Mouse (Mus musculus) c-Kit-positive CD71-positive TER-119-negative erythroid progenitor cells, embryonic 14.5 days (primary cell): ENCODE measurements around the gene Top3a.

Source experiments
- DNase-seq: peaks from one replicate; pipeline ENCODE4 v3.0.0-alpha.2; 2013; ENCODE audit warnings: low read depth

Gene Top3a

GRCm38 (mm10) chr11:60774841-60775240, 2.3 kb downstream of the Top3a start:
- DNase-seq, result peak; percentile 93

- no peak for DNase-seq
Observed at GRCm38 (mm10) chr11:60774158-60774689, 2.9 kb downstream of the Top3a start.

- DNase-seq, result no peak
Observed at GRCm38 (mm10) chr11:60772161-60772560, 5.0 kb downstream of the Top3a start.

- no peak for DNase-seq
Observed at GRCm38 (mm10) chr11:60770776-60771175, 6.4 kb downstream of the Top3a start.

- DNase-seq, result no peak
Observed at GRCm38 (mm10) chr11:60769322-60769721, 7.8 kb downstream of the Top3a start.

- DNase-seq, result peak; percentile 44
Observed at GRCm38 (mm10) chr11:60766969-60767368, 10.2 kb downstream of the Top3a start.

- DNase-seq, result no peak
Observed at GRCm38 (mm10) chr11:60761681-60762080, 15.5 kb downstream of the Top3a start.

GRCm38 (mm10) chr11:60755570-60755969, 21.6 kb downstream of the Top3a start:
- no peak for DNase-seq

GRCm38 (mm10) chr11:60740321-60740720, 36.8 kb downstream of the Top3a start:
- no peak for DNase-seq

GRCm38 (mm10) chr11:60737450-60737849, 39.7 kb downstream of the Top3a start:
- no peak for DNase-seq

DNA sequence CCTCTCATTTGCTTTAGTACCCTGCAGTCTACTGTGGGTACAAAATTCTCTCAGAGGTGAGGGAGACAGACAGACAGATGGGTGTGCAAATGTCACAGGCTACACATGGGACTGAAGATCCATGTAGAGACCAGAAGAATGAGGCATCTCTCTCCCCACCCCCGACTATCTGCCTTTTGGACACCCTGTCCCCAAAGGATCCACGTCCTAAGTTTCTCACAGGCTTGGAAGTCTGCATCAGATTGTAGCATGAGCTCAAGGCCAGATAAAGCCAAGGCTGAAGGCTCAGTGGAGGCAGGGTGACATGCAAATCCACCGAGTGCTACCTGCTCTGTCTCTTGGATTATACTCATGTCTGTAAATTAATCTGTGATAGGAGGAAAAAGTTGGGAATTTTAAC, 40.7 kb downstream of the Top3a start:
- DNase-seq, result no peak

- DNase-seq, result no peak
Observed at GRCm38 (mm10) chr11:60735191-60735590, 42.0 kb downstream of the Top3a start.

DNA sequence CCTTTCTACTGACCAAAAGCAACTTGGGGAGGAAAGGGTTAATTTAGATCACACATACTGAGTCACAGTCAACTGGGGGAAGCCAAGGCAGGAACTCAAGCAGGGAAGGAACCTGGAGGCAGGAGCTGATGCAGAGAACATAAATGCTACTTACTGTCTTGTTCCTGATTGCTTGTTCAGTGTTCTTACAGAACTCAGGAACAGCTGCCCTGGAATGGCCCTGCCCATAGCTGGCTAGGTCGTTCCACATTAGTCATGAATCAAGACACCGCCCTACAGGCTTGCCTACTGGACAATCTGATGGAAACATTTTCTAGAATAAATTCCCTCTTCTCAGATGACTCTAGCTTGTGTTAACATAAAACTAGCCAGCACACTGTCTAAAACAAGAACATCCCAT, 43.0 kb downstream of the Top3a start:
- DNase-seq, result no peak

- DNase-seq, result no peak
Observed at GRCm38 (mm10) chr11:60731251-60731650, 45.9 kb downstream of the Top3a start.

- no peak for DNase-seq
Observed at GRCm38 (mm10) chr11:60730169-60730568, 47.0 kb downstream of the Top3a start.

GRCm38 (mm10) chr11:60729217-60729641, 47.9 kb downstream of the Top3a start:
- DNase-seq, result no peak

DNA sequence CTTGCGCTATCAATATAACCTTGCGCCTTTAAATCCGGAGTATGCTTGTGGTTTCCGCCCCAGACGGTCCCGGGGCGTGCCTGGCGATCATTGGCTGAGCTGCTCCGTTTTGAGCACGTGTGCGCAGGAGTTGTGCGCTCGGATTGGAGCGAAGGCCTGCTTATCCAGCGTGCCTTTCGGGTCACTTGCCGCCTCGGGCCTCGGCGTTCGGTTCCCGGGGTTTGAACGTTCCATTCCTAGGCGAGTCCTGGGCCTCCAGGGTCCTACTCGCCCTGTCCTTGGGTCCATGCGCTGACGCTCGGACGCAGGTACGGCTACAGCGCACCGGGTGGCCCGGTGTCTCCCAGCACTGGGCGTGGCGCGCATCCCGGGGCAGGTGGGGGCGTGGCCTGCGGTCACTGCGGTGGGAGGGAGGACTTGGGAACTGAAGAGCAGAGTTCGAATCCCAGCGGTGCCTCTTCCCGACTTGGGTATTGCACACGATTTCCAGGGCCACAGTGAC, 48.9 kb downstream of the Top3a start, which contains the start of gene Mief2:
Mief2 (plus strand) TSS at position 139 of the 502 bp plus-strand sequence.
- DNase-seq, result peak; percentile 89

DNA sequence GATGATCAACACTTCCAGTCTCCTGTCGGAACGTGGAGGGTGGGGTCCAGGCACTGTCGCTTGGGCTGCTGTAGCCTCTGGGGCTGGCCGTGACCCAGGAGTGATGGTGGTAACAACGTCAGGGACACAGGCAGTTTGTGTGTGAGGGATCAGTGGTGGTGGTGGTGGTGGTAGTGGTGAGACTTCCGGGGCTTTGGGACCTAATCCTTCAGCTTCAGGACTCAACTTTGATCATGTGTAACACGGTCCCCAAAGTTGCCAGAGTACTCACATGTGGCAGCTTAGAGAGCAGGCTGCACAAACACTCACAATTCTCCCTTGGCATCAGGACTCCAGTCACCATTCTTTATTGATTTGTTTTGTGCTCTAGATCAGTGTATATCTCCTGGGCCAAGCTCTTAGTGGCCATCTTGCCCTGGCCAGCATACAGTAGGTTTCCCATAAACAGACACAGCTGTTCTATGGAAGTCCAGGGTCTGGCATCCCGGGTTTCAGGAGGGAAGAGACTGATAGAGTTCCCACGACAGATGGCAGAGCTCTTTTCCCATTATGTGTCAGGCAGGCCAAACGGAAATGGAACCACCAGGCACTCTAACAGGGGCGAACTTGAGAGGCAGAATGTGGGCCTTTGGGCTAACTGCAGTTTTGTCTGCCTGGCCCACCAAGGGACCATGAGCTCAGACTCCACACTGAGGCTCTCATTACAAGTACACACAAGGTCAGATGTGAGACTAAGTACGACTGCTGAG, 49.6 kb downstream of the Top3a start:
- no peak for DNase-seq

GRCm38 (mm10) chr11:60726601-60727391, 50.4 kb downstream of the Top3a start, which contains the start of gene Flii:
Flii (minus strand) TSS chr11:60727263.
- peak; percentile 64 for DNase-seq

DNA sequence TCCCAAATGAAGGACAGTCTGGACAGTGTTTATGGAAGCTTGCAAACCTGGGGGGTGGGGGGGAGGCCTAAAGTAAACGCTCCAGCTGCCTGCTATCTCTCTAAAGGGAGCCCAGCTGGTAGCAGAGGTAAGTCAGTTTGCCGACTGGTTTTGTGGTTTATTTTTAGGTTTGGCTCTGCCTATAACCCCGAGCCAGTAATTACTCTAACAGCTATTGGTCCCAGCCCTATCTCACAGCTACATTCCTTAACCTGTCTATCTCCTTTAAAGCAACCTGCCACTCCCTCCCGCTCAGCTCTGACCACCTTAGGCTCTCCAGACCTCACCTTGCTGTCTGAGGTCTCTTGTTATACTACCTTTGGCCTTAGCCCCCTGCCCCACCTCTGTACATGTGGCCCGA, 57.9 kb downstream of the Top3a start:
- DNase-seq, result no peak

GRCm38 (mm10) chr11:60715833-60716232, 61.3 kb downstream of the Top3a start:
- DNase-seq, result no peak

- no peak for DNase-seq
Observed at GRCm38 (mm10) chr11:60712639-60713255, 64.4 kb downstream of the Top3a start.
